Comparison of ENCODE assay signal across 19 mouse cellular contexts in genomic region chr8:95837266-95837665, GRCm38 (mm10).
"Had no signal": no experiment of that assay in that cellular context is flagged by ENCODE, and none has a peak within 500 bp of the region (broad histone marks: within the 10 kb centered on the region; RNA-seq: fewer than 3 reads in every experiment).

No protein-coding gene starts in this region.

- H3K9me3 ChIP-seq: liver, embryonic 13.5 days; liver, embryonic 15.5 days; megakaryocyte, embryonic 14.5 days; midbrain, embryonic 13.5 days; midbrain, embryonic 15.5 days; neural tube, embryonic 13.5 days; neural tube, embryonic 15.5 days had no signal

- H3K27ac ChIP-seq: liver, embryonic 13.5 days; liver, embryonic 15.5 days; macrophage; midbrain, embryonic 13.5 days; midbrain, embryonic 15.5 days; neural tube, embryonic 13.5 days; neural tube, embryonic 15.5 days had no signal

- H3K4me3 ChIP-seq: liver, embryonic 13.5 days; liver, embryonic 15.5 days; megakaryocyte, embryonic 14.5 days; midbrain, embryonic 13.5 days; midbrain, embryonic 15.5 days; neural tube, embryonic 13.5 days; neural tube, embryonic 15.5 days had no signal

- H3K27me3 ChIP-seq: liver, embryonic 13.5 days; liver, embryonic 15.5 days; midbrain, embryonic 13.5 days; midbrain, embryonic 15.5 days; neural tube, embryonic 13.5 days; neural tube, embryonic 15.5 days had no signal

- DNase-seq: liver, embryonic 13.5 days; lung, adult 18-20 months; lung, embryonic 14.5 days; lung, postnatal 10 days; retina, postnatal 1 day; right cerebral cortex, adult 18-20 months; right cerebral cortex, postnatal 25 days; right cerebral cortex, postnatal 4 days; spleen, adult 18-20 months; thymus, adult 18-20 months; thymus, postnatal 14 days; thymus, postnatal 36 days had no signal
